Mouse (Mus musculus): ENCODE measurements at regions not wholly inside any gene's neighbourhood (a gene's known extent, or its start where the extent isn't known, plus 50 kb on each side); places are given as distances from the start of the nearest gene placed in this dataset.

- no peak overlapping the region for H3K4me3 ChIP-seq (ENCODE audit: insufficient read depth, low read depth, low read length)
- no peak overlapping the region for H3K27ac ChIP-seq (ENCODE audit: insufficient read depth, low read depth, low read length)
- 86% methylated on average over 1 of the region's 1 CpGs for WGBS
- TF ChIP-seq CTCF (IDR thresholded peaks at IDR 0.05; ENCODE audit: insufficient read depth, low read depth, low read length), result no peak
- H3K4me1 ChIP-seq (ENCODE audit: control insufficient read depth, insufficient read depth, low read length), result peaks cover 9% of the 10 kb centered on the region
Observed at GRCm38 (mm10) chrX:11825948-11826347, 334.2 kb downstream of the Bcor start.

- WGBS, result 20% methylated on average over 20 of the region's 20 CpGs
- Histone ChIP-seq H3K4me1 (ENCODE audit: control insufficient read depth, insufficient read depth, low read length) (peaks cover 6% of the 10 kb centered on the region), H3K4me3 (ENCODE audit: insufficient read depth, low read depth, low read length) (no peak overlapping the region), H3K27ac (ENCODE audit: insufficient read depth, low read depth, low read length) (no peak overlapping the region)
- no peak for TF ChIP-seq POLR2A (IDR thresholded peaks at IDR 0.05; ENCODE audit: insufficient read depth, low read depth, low read length)
- no peak for TF ChIP-seq CTCF (IDR thresholded peaks at IDR 0.05; ENCODE audit: insufficient read depth, low read depth, low read length)
Observed at GRCm38 (mm10) chrX:11826737-11827408, 333.3 kb downstream of the Bcor start.

- H3K4me3 ChIP-seq (ENCODE audit: insufficient read depth, low read depth, low read length), result no peak overlapping the region
- 80% methylated on average over 12 of the region's 12 CpGs for WGBS
- H3K27ac ChIP-seq (ENCODE audit: insufficient read depth, low read depth, low read length), result no peak overlapping the region
- no peaks in the 10 kb centered on the region for H3K4me1 ChIP-seq (ENCODE audit: control insufficient read depth, insufficient read depth, low read length)
- no peak for TF ChIP-seq POLR2A (IDR thresholded peaks at IDR 0.05; ENCODE audit: insufficient read depth, low read depth, low read length)
- TF ChIP-seq CTCF (IDR thresholded peaks at IDR 0.05; ENCODE audit: insufficient read depth, low read depth, low read length), result no peak
Observed at GRCm38 (mm10) chrX:11829411-11830002, 330.6 kb downstream of the Bcor start.

GRCm38 (mm10) chrX:11837566-11837965 is 322.6 kb downstream of the Bcor start:
- whole genome bisulfite sequencing, result 42% methylated on average over 5 of the region's 5 CpGs
- Histone ChIP-seq H3K4me1 (ENCODE audit: control insufficient read depth, insufficient read depth, low read length) (peaks cover 23% of the 10 kb centered on the region), H3K4me3 (ENCODE audit: insufficient read depth, low read depth, low read length) (no peak overlapping the region), H3K27ac (ENCODE audit: insufficient read depth, low read depth, low read length) (no peak overlapping the region)
- TF ChIP-seq POLR2A (IDR thresholded peaks at IDR 0.05; ENCODE audit: insufficient read depth, low read depth, low read length) (no peak), CTCF (IDR thresholded peaks at IDR 0.05; ENCODE audit: insufficient read depth, low read depth, low read length) (no peak)

GRCm38 (mm10) chrX:11839665-11840245 is 320.4 kb downstream of the Bcor start:
- no peak overlapping the region for H3K4me3 ChIP-seq (ENCODE audit: insufficient read depth, low read depth, low read length)
- H3K27ac ChIP-seq (ENCODE audit: insufficient read depth, low read depth, low read length), result no peak overlapping the region
- no peak for TF ChIP-seq POLR2A (IDR thresholded peaks at IDR 0.05; ENCODE audit: insufficient read depth, low read depth, low read length)
- no peak for TF ChIP-seq CTCF (IDR thresholded peaks at IDR 0.05; ENCODE audit: insufficient read depth, low read depth, low read length)
- peaks cover 23% of the 10 kb centered on the region for H3K4me1 ChIP-seq (ENCODE audit: control insufficient read depth, insufficient read depth, low read length)
- WGBS, result 53% methylated on average over 12 of the region's 12 CpGs

- Histone ChIP-seq H3K27ac (ENCODE audit: insufficient read depth, low read depth, low read length) (no peak overlapping the region), H3K4me3 (ENCODE audit: insufficient read depth, low read depth, low read length) (no peak overlapping the region), H3K4me1 (ENCODE audit: control insufficient read depth, insufficient read depth, low read length) (peaks cover 23% of the 10 kb centered on the region)
- WGBS, result 62% methylated on average over 11 of the region's 11 CpGs
- TF ChIP-seq CTCF (IDR thresholded peaks at IDR 0.05; ENCODE audit: insufficient read depth, low read depth, low read length), result no peak
Observed at GRCm38 (mm10) chrX:11840319-11841035, 319.7 kb downstream of the Bcor start.

- Histone ChIP-seq H3K4me3 (ENCODE audit: insufficient read depth, low read depth, low read length) (no peak overlapping the region), H3K27ac (ENCODE audit: insufficient read depth, low read depth, low read length) (no peak overlapping the region), H3K4me1 (ENCODE audit: control insufficient read depth, insufficient read depth, low read length) (0 out of 2 replicates have a peak, but pooled peaks cover 5% of the 10 kb centered on the region)
- TF ChIP-seq POLR2A (IDR thresholded peaks at IDR 0.05; ENCODE audit: insufficient read depth, low read depth, low read length) (no peak), CTCF (IDR thresholded peaks at IDR 0.05; ENCODE audit: insufficient read depth, low read depth, low read length) (no peak)
- 84% methylated on average over 2 of the region's 2 CpGs for WGBS
Observed at GRCm38 (mm10) chrX:11845566-11845965, 314.6 kb downstream of the Bcor start.

- 70% methylated on average over 4 of the region's 4 CpGs for WGBS
- no peak overlapping the region for H3K27ac ChIP-seq (ENCODE audit: insufficient read depth, low read depth, low read length)
- H3K4me1 ChIP-seq (ENCODE audit: control insufficient read depth, insufficient read depth, low read length), result peaks cover 9% of the 10 kb centered on the region
- TF ChIP-seq POLR2A (IDR thresholded peaks at IDR 0.05; ENCODE audit: insufficient read depth, low read depth, low read length) (no peak), CTCF (IDR thresholded peaks at IDR 0.05; ENCODE audit: insufficient read depth, low read depth, low read length) (no peak)
- H3K4me3 ChIP-seq (ENCODE audit: insufficient read depth, low read depth, low read length), result no peak overlapping the region
Observed at GRCm38 (mm10) chrX:11855910-11856309, 304.2 kb downstream of the Bcor start.

- Histone ChIP-seq H3K4me3 (ENCODE audit: insufficient read depth, low read depth, low read length) (no peak overlapping the region), H3K27ac (ENCODE audit: insufficient read depth, low read depth, low read length) (no peak overlapping the region), H3K4me1 (ENCODE audit: control insufficient read depth, insufficient read depth, low read length) (peaks cover 10% of the 10 kb centered on the region; the same call in 1 of the 2 replicates)
- TF ChIP-seq POLR2A (IDR thresholded peaks at IDR 0.05; ENCODE audit: insufficient read depth, low read depth, low read length) (no peak), CTCF (IDR thresholded peaks at IDR 0.05; ENCODE audit: insufficient read depth, low read depth, low read length) (no peak)
- 40% methylated on average over 9 of the region's 9 CpGs for WGBS
Observed at GRCm38 (mm10) chrX:11859396-11859795, 300.8 kb downstream of the Bcor start.
